8 mouse cellular contexts compared by ENCODE assay signal in the genomic region with DNA sequence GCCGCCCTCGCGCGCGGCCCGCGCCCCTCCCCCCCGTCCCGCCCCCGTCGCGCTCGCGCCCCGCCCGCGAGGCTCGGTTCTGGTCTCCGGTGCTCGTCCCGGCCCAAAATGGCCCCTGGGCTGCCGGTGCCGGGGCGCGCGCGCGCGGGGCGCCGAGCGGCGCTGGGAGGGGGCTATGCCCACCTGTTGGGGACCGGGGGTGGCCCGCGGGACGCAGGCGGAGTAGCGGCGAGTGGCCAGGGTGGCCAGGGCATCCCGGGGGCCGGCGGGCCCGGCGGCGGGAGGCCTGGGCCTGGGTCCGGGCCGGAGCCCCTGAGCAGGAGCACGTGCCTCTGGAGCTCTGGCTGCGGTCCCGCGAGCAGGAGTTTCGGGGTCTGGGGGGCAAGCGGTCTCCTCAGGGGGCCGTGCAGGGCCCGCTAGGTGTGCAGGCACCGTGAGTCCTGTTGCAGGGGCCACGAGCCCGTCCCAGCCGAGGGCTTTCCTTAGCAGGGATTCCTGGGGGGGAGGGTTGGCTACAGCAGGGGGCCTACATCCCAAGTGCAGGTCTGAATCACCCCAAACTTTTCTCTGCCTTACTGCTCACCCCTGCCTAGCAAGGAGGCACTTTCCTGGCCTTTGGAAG. TPM values are rescaled to one million over a fixed set of nuclear protein-coding genes. Genes with fewer than 3 reads are reported as not detected.
DNase-seq lines count a peak whose midpoint lies in the region; ATAC-seq lines count a peak whose summit lies in the region.

No protein-coding gene starts in this region.

- H3K27me3 ChIP-seq in lung, embryonic 15.5 days: no peaks in the 10 kb centered on the region
- H3K27me3 ChIP-seq in forebrain, embryonic 13.5 days: no peaks in the 10 kb centered on the region
- H3K27me3 ChIP-seq in kidney, embryonic 16.5 days (ENCODE audit: insufficient read depth, low read length): no peaks in the 10 kb centered on the region
- no peaks in the 10 kb centered on the region for H3K27me3 ChIP-seq in midbrain, embryonic 12.5 days

- H3K4me2 ChIP-seq in lung, embryonic 15.5 days: peak overlapping the region; percentile 83
- peak overlapping the region; percentile 93 for H3K4me2 ChIP-seq in forebrain, embryonic 13.5 days
- H3K4me2 ChIP-seq in kidney, embryonic 16.5 days (replicated peaks; ENCODE audit: low read depth, low read length): peak overlapping the region; percentile 96
- H3K4me2 ChIP-seq in midbrain, embryonic 12.5 days (replicated peaks): peak overlapping the region; percentile 95

- H3K4me1 ChIP-seq in lung, embryonic 15.5 days: peaks cover 33% of the 10 kb centered on the region
- H3K4me1 ChIP-seq in forebrain, embryonic 13.5 days: peaks cover 44% of the 10 kb centered on the region
- H3K4me1 ChIP-seq in kidney, embryonic 16.5 days (ENCODE audit: insufficient read depth, low read length): peaks cover 33% of the 10 kb centered on the region
- peaks cover 51% of the 10 kb centered on the region for H3K4me1 ChIP-seq in midbrain, embryonic 12.5 days

- no peaks in the 10 kb centered on the region for H3K36me3 ChIP-seq in lung, embryonic 15.5 days
- H3K36me3 ChIP-seq in forebrain, embryonic 13.5 days (ENCODE audit: poor library complexity, severe bottlenecking): peaks cover 5% of the 10 kb centered on the region; the same call in 1 of the 2 replicates
- no peaks in the 10 kb centered on the region for H3K36me3 ChIP-seq in kidney, embryonic 16.5 days (ENCODE audit: insufficient read depth, low read length)
- 0 out of 2 replicates have a peak, but pooled peaks cover 3% of the 10 kb centered on the region for H3K36me3 ChIP-seq in midbrain, embryonic 12.5 days

- ATAC-seq in lung, embryonic 15.5 days (ENCODE audit: borderline replicate concordance, extremely low read depth, low FRiP score, low TSS enrichment): peak; percentile 12; the same call in 1 of the 2 replicates
- peak; percentile 8; the same call in 1 of the 2 replicates for ATAC-seq in forebrain, embryonic 13.5 days
- ATAC-seq in kidney, embryonic 16.5 days (ENCODE audit: low FRiP score, low TSS enrichment): peak; percentile 31
- peak; percentile 20; the same call in 1 of the 2 replicates for ATAC-seq in midbrain, embryonic 12.5 days (ENCODE audit: low FRiP score, low read depth)

- no peak for DNase-seq in lung, postnatal 10 days
- DNase-seq in adrenal gland, postnatal 25 days: peak; percentile 46
- no peak for DNase-seq in right cerebral cortex, postnatal 10 days (ENCODE audit: low spot score in 2 of 2)
- no peak for DNase-seq in layer of hippocampus, adult 18-20 months (ENCODE audit: low spot score in 2 of 2)

- H3K9me3 ChIP-seq in lung, embryonic 15.5 days: no peaks in the 10 kb centered on the region
- no peaks in the 10 kb centered on the region for H3K9me3 ChIP-seq in forebrain, embryonic 13.5 days (replicated peaks)
- no peaks in the 10 kb centered on the region for H3K9me3 ChIP-seq in kidney, embryonic 16.5 days (ENCODE audit: low read length)
- H3K9me3 ChIP-seq in midbrain, embryonic 12.5 days: no peaks in the 10 kb centered on the region

- H3K4me3 ChIP-seq in lung, embryonic 15.5 days: peak overlapping the region; percentile 77
- peak overlapping the region; percentile 99 for H3K4me3 ChIP-seq in forebrain, embryonic 13.5 days
- peak overlapping the region; percentile 96 for H3K4me3 ChIP-seq in kidney, embryonic 16.5 days (ENCODE audit: low read length)
- peak overlapping the region; percentile 98 for H3K4me3 ChIP-seq in midbrain, embryonic 12.5 days

- WGBS in lung, embryonic 15.5 days: 2% methylated on average over 39 of the region's 60 CpGs
- 0% methylated on average over 14 of the region's 60 CpGs for WGBS in forebrain, embryonic 13.5 days
- under 1% methylated on average over 24 of the region's 60 CpGs for WGBS in kidney, embryonic 16.5 days
- under 1% methylated on average over 50 of the region's 60 CpGs for WGBS in midbrain, embryonic 12.5 days

- H3K27ac ChIP-seq in lung, embryonic 15.5 days: peak overlapping the region; percentile 69
- peak overlapping the region; percentile 65 for H3K27ac ChIP-seq in forebrain, embryonic 13.5 days
- peak overlapping the region; percentile 83 for H3K27ac ChIP-seq in kidney, embryonic 16.5 days (ENCODE audit: low read length)
- peak overlapping the region; percentile 82 for H3K27ac ChIP-seq in midbrain, embryonic 12.5 days (replicated peaks)

- H3K9ac ChIP-seq in lung, embryonic 15.5 days: peak overlapping the region; percentile 94
- H3K9ac ChIP-seq in forebrain, embryonic 13.5 days: peak overlapping the region; percentile 98
- peak overlapping the region; percentile 100 for H3K9ac ChIP-seq in kidney, embryonic 16.5 days (replicated peaks; ENCODE audit: low read length)
- H3K9ac ChIP-seq in midbrain, embryonic 12.5 days (replicated peaks): peak overlapping the region; percentile 100

RNA-seq across cellular contexts. Expression of a gene that starts 0.6 kb away (rescaled TPM):
- 13.5 and 14.7 TPM in 2 replicates for polyA plus RNA-seq in lung, embryonic 15.5 days (2015; fragmentation: Nextera tagmentation; extraction: Ambion mirVana)
- 104 and 109 TPM in 2 replicates for total RNA-seq in adrenal gland, postnatal 25 days (2021)
- 19.5 and 20.2 TPM in 2 replicates for polyA plus RNA-seq in forebrain, embryonic 13.5 days (2015; fragmentation: Nextera tagmentation; extraction: Ambion mirVana)
- 15.4 and 15.9 TPM in 2 replicates for polyA plus RNA-seq in kidney, embryonic 16.5 days (2015; fragmentation: Nextera tagmentation; extraction: Ambion mirVana)
- polyA plus RNA-seq in midbrain, embryonic 12.5 days (2016; fragmentation: Nextera tagmentation; extraction: Ambion mirVana): 19.3 and 20.4 TPM in 2 replicates
- 10 to 100 TPM; 69.6 to 75.6 TPM for total RNA-seq in layer of hippocampus, adult 18-20 months (2021)

RNA-seq across cellular contexts. Expression of a gene that starts 24.3 kb away (rescaled TPM):
- polyA plus RNA-seq in lung, embryonic 15.5 days (2015; fragmentation: Nextera tagmentation; extraction: Ambion mirVana): not detected in 2 replicates
- 0.67 TPM in 1 of 2 replicates, not detected in the other for total RNA-seq in adrenal gland, postnatal 25 days (2021)
- not detected in 2 replicates for polyA plus RNA-seq in forebrain, embryonic 13.5 days (2015; fragmentation: Nextera tagmentation; extraction: Ambion mirVana)
- polyA plus RNA-seq in kidney, embryonic 16.5 days (2015; fragmentation: Nextera tagmentation; extraction: Ambion mirVana): not detected in 2 replicates
- polyA plus RNA-seq in midbrain, embryonic 12.5 days (2016; fragmentation: Nextera tagmentation; extraction: Ambion mirVana): not detected in 2 replicates
- under 1 TPM; 0.32 to 0.91 TPM for total RNA-seq in layer of hippocampus, adult 18-20 months (2021)

RNA-seq across cellular contexts. Expression of a gene that starts 41.4 kb away (rescaled TPM):
- polyA plus RNA-seq in lung, embryonic 15.5 days (2015; fragmentation: Nextera tagmentation; extraction: Ambion mirVana): 436 and 471 TPM in 2 replicates
- 65.9 and 69.0 TPM in 2 replicates for total RNA-seq in adrenal gland, postnatal 25 days (2021)
- 314 and 328 TPM in 2 replicates for polyA plus RNA-seq in forebrain, embryonic 13.5 days (2015; fragmentation: Nextera tagmentation; extraction: Ambion mirVana)
- 244 and 263 TPM in 2 replicates for polyA plus RNA-seq in kidney, embryonic 16.5 days (2015; fragmentation: Nextera tagmentation; extraction: Ambion mirVana)
- polyA plus RNA-seq in midbrain, embryonic 12.5 days (2016; fragmentation: Nextera tagmentation; extraction: Ambion mirVana): 257 and 284 TPM in 2 replicates
- 100 to 1,000 TPM in 1 of 2 experiments, 10 to 100 TPM in 1; 91.2 to 107 TPM for total RNA-seq in layer of hippocampus, adult 18-20 months (2021)

RNA-seq across cellular contexts. Expression of a gene that starts 47.5 kb away (rescaled TPM):
- polyA plus RNA-seq in lung, embryonic 15.5 days (2015; fragmentation: Nextera tagmentation; extraction: Ambion mirVana): 414 and 454 TPM in 2 replicates
- total RNA-seq in adrenal gland, postnatal 25 days (2021): 28.9 and 30.2 TPM in 2 replicates
- polyA plus RNA-seq in forebrain, embryonic 13.5 days (2015; fragmentation: Nextera tagmentation; extraction: Ambion mirVana): 35.9 and 40.0 TPM in 2 replicates
- polyA plus RNA-seq in kidney, embryonic 16.5 days (2015; fragmentation: Nextera tagmentation; extraction: Ambion mirVana): 270 and 293 TPM in 2 replicates
- polyA plus RNA-seq in midbrain, embryonic 12.5 days (2016; fragmentation: Nextera tagmentation; extraction: Ambion mirVana): 70.4 and 86.3 TPM in 2 replicates
- 10 to 100 TPM in 1 of 2 experiments, 1 to 10 TPM in 1; 9.5 to 10.3 TPM for total RNA-seq in layer of hippocampus, adult 18-20 months (2021)

RNA-seq across cellular contexts. Expression of a gene that starts 57.6 kb away (rescaled TPM):
- 38.4 and 38.6 TPM in 2 replicates for polyA plus RNA-seq in lung, embryonic 15.5 days (2015; fragmentation: Nextera tagmentation; extraction: Ambion mirVana)
- total RNA-seq in adrenal gland, postnatal 25 days (2021): 1.4 and 2.5 TPM in 2 replicates
- 32.2 and 41.2 TPM in 2 replicates for polyA plus RNA-seq in forebrain, embryonic 13.5 days (2015; fragmentation: Nextera tagmentation; extraction: Ambion mirVana)
- 38.2 and 45.5 TPM in 2 replicates for polyA plus RNA-seq in kidney, embryonic 16.5 days (2015; fragmentation: Nextera tagmentation; extraction: Ambion mirVana)
- polyA plus RNA-seq in midbrain, embryonic 12.5 days (2016; fragmentation: Nextera tagmentation; extraction: Ambion mirVana): 43.5 and 44.3 TPM in 2 replicates
- total RNA-seq in layer of hippocampus, adult 18-20 months (2021): under 1 TPM; 0.91 to 0.97 TPM
